Mouse (Mus musculus) C3H10T1/2 (cell line): ENCODE data around the gene Ppp1r32. TPM values are rescaled to one million over a fixed set of nuclear protein-coding genes. Genes with fewer than 3 reads are reported as not detected.

Source experiments
- polyA plus RNA-seq, 2 experiments: library from polyadenylated mRNA; unstranded; fragments of >200 nt; fragmentation: generic; extraction: Trizol; gene quantifications; one replicate each; pipeline ENCODE4 v1.2.1; 2012; ENCODE audit warnings: missing spikeins in 2 of 2

The Ppp1r32 gene
- under 1 TPM; 0.02 to 0.13 TPM for polyA plus RNA-seq

GRCm38 (mm10) chr19:10482703-10483102 is at the start of gene Ppp1r32:
TSS of gene Ppp1r32 (minus strand) at chr19:10482928.

GRCm38 (mm10) chr19:10525910-10526309 is 43.2 kb upstream of the Ppp1r32 start, which contains the start of gene Sdhaf2:
TSS of gene Sdhaf2 (minus strand) at chr19:10526142.

GRCm38 (mm10) chr19:10525106-10525901 is 42.6 kb upstream of the Ppp1r32 start, which contains the start of gene Cpsf7:
TSS of gene Cpsf7 (plus strand) at chr19:10525266.

DNA sequence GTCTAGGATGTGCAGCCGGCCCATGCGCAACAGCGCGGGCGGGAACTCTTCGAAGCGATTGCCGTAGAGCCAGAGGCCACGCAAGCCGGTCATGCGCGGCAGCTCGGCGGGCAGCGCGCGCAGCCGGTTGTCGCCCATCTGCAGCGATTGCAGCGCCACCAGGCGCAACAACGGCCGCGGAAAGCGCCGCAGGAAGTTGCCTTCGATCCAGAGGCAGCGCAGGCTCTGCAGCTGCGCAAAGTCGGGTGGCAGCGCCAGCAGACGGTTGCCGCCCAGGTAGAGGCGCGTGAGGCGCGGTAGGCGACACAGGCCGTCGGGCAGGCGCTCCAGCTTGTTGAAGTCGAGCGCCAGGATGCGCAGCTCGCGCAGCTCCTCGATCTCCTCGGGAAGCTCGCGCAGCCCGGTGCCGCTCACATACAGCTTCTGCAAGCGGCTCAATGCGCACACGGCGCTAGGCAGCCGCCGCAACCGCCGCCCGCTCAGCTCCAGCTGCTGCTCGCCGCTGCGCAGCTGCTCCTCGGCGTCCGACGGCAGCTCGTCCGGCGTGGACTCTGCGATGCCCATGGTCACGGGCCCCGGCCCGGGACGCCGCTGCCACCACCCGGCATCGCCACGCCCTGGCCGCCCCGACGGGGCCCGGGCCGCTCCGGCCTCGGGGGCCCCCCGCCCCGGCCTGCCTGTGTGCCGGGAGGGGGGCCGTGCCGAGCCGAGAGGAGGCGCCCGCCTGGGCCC is 25.8 kb downstream of the Ppp1r32 start, which contains the start of gene Lrrc10b:
TSS of gene Lrrc10b (minus strand) at position 722 of the 732 bp plus-strand sequence.

Other genes with a start within 250 kb of the Ppp1r32 start
- gene Myrf, start 242.2 kb downstream of the Ppp1r32 start, polyA plus RNA-seq, result under 1 TPM; under 0.01 to 0.06 TPM
- 1 to 10 TPM; 2.1 to 5.2 TPM for gene Dagla, start 178.1 kb downstream of the Ppp1r32 start, polyA plus RNA-seq
- under 1 TPM; 0.02 to 0.12 TPM for gene Syt7, start 93.8 kb downstream of the Ppp1r32 start, polyA plus RNA-seq
- gene Lrrc10b, start 25.5 kb downstream of the Ppp1r32 start, polyA plus RNA-seq, result under 1 TPM in 1 of 2 experiments, not detected in 1; 0.02 TPM
- gene Cpsf7, start 42.3 kb upstream of the Ppp1r32 start, polyA plus RNA-seq, result 10 to 100 TPM in 1 of 2 experiments, 1 to 10 TPM in 1; 7.3 to 32.2 TPM
- 10 to 100 TPM in 1 of 2 experiments, 1 to 10 TPM in 1; 8.4 to 38.8 TPM for gene Sdhaf2, start 43.2 kb upstream of the Ppp1r32 start, polyA plus RNA-seq
- 10 to 100 TPM; 22.2 to 36.5 TPM for gene Tmem216, start 73.3 kb upstream of the Ppp1r32 start, polyA plus RNA-seq
- 10 to 100 TPM in 1 of 2 experiments, 1 to 10 TPM in 1; 7.9 to 27.6 TPM for gene Cyb561a3, start 94.2 kb upstream of the Ppp1r32 start, polyA plus RNA-seq
- 10 to 100 TPM; 26.6 to 42.2 TPM for gene Tmem138, start 94.4 kb upstream of the Ppp1r32 start, polyA plus RNA-seq
- 100 to 1,000 TPM; 435 to 445 TPM for gene Ddb1, start 122.4 kb upstream of the Ppp1r32 start, polyA plus RNA-seq
- 10 to 100 TPM; 18.0 to 40.0 TPM for gene Tkfc, start 122.7 kb upstream of the Ppp1r32 start, polyA plus RNA-seq
- gene Vwce, start 151.3 kb upstream of the Ppp1r32 start, polyA plus RNA-seq, result under 1 TPM; 0.04 to 0.20 TPM
- under 1 TPM in 1 of 2 experiments, not detected in 1; 0.01 TPM for gene Pga5, start 195.1 kb upstream of the Ppp1r32 start, polyA plus RNA-seq
- 10 to 100 TPM; 13.6 to 25.7 TPM for gene Vps37c, start 205.8 kb upstream of the Ppp1r32 start, polyA plus RNA-seq